Mouse (Mus musculus) kidney, postnatal 0 days (tissue): ENCODE data around the gene Pold1. TPM values are rescaled to one million over a fixed set of nuclear protein-coding genes. Genes with fewer than 3 reads are reported as not detected.

Source experiments
- ATAC-seq: fragments of 200-750 bp; cut with Nextera tagmentation; replicated peaks from 2 replicates; pipeline ENCODE4 v1.8.0; 2017; ENCODE audit warnings: low read depth, moderate number of reproducible peaks, moderate TSS enrichment, moderate library complexity; ENCODE audit not compliant: low FRiP score
- DNase-seq: peaks from one replicate; pipeline ENCODE4 v3.0.0-alpha.2; 2016; ENCODE audit warnings: low spot score
- H3K27ac ChIP-seq: fragments of 300-500 bp; sonication (generic); 2 replicates; pipeline ENCODE4 v1.5.1; 2014; ENCODE audit warnings: mild to moderate bottlenecking
- H3K27me3 ChIP-seq: fragments of 300-500 bp; sonication (generic); 2 replicates; pipeline ENCODE4 v1.6.1; 2014; ENCODE audit warnings: low read length, mixed read lengths; ENCODE audit not compliant: insufficient read depth
- H3K36me3 ChIP-seq: fragments of 300-500 bp; sonication (generic); 2 replicates; pipeline ENCODE4 v1.6.1; 2014; ENCODE audit warnings: low read length, mixed read lengths; ENCODE audit not compliant: insufficient read depth
- H3K4me1 ChIP-seq: fragments of 300-500 bp; sonication (generic); replicated peaks from 2 replicates; pipeline ENCODE4 v1.6.1; 2014; ENCODE audit warnings: antibody characterized with exemption, low read length, mixed read lengths; ENCODE audit not compliant: insufficient read depth
- H3K4me2 ChIP-seq: fragments of 300-500 bp; sonication (generic); 2 replicates; pipeline ENCODE4 v1.6.1; 2014; ENCODE audit warnings: mild to moderate bottlenecking, low read length, moderate library complexity, mixed read lengths
- H3K4me3 ChIP-seq: fragments of 300-500 bp; sonication (generic); replicated peaks from 2 replicates; pipeline ENCODE4 v1.5.1; 2014; ENCODE audit warnings: low read depth, low read length
- H3K9ac ChIP-seq: fragments of 300-500 bp; sonication (generic); 2 replicates; pipeline ENCODE4 v1.6.1; 2014; ENCODE audit warnings: low read depth, low read length
- H3K9me3 ChIP-seq: fragments of 300-500 bp; sonication (generic); replicated peaks from 2 replicates; pipeline ENCODE4 v1.6.1; 2016; ENCODE audit warnings: low read length, inconsistent platforms, mixed read lengths
- CTCF ChIP-seq: IDR thresholded peaks from 2 replicates; pipeline ENCODE4 v1.5.1; 2016; ENCODE audit warnings: antibody characterized with exemption, low read depth, mild to moderate bottlenecking, moderate library complexity
- WGBS: fragments of 180-500 bp; shearing (Covaris S2); extraction: QIAGEN DNeasy Blood & Tissue Kit; methylation state at CpG from one replicate; pipeline ENCODE4 v1.1.7; 2014; 5-methylcytosine and 5-hydroxymethylcytosine counted together
- polyA plus RNA-seq: library from polyadenylated mRNA; unstranded; fragments of >200 nt; fragmentation: Nextera tagmentation; extraction: Ambion mirVana; gene quantifications from 2 replicates; pipeline ENCODE4 v1.2.1, GENCODE M21; 2015

The Pold1 gene
- polyA plus RNA-seq, 1 experiment from 2014 or later = 38.0 TPM

DNA sequence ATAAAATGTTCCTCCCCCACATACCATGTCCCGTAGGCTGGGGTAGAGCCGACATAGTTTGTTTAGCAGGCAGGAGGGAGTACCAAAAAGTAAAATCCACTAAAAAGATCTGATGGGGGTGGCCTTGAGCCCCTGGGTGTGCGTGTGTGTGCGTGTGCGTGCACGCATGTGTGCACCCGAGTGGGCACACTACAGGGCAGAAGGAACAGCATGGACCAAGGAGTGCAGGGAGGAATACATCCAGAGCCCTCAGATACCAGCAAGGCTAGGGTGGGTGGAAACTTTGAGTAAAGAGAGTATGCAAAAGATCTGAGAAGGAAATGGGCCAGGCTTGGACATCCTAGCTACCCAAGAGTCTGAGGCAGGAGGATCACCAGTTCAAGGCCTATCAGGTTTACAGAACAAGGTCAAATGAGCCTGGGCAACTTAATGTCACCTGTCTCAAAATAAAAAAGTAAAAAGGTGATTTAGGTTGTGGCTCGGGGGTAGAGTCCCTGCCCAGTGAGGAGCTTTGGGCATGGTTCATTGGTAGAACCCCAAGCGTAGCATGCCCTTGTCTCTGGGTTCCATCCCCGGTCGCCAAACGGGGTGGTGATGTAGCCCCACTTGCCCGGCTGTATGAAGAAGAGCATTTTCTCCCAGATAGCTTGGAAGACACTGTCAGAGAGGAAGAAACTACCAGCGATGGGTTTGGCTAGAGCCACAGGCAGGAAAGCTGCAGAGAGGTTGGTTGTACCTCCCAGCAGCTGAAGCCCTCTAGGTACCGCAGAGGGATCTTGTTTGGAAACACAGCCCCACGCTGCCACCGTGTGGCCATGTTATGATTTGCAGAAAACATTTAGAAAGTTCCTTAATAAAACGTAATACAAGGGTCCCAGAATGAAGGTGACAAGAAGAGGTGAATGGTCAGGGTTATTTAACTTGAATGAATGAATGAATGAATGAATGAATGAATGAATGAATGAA, 12.1 kb upstream of the Pold1 start:
- peak; percentile 83 for TF ChIP-seq CTCF
- H3K4me2 ChIP-seq = no peak overlapping the region
- H3K27me3 ChIP-seq = no peaks in the 10 kb centered on the region
- peak; percentile 86 for DNase-seq
- H3K4me1 ChIP-seq = no peaks in the 10 kb centered on the region
- 49% methylated on average over 18 of the region's 18 CpGs for WGBS
- H3K4me3 ChIP-seq = no peak overlapping the region
- H3K9me3 ChIP-seq = no peaks in the 10 kb centered on the region
- H3K36me3 ChIP-seq = no peaks in the 10 kb centered on the region
- H3K9ac ChIP-seq = no peak overlapping the region
- no peak overlapping the region for H3K27ac ChIP-seq
- ATAC-seq = peak; percentile 47; the same call in 1 of the 2 replicates

DNA sequence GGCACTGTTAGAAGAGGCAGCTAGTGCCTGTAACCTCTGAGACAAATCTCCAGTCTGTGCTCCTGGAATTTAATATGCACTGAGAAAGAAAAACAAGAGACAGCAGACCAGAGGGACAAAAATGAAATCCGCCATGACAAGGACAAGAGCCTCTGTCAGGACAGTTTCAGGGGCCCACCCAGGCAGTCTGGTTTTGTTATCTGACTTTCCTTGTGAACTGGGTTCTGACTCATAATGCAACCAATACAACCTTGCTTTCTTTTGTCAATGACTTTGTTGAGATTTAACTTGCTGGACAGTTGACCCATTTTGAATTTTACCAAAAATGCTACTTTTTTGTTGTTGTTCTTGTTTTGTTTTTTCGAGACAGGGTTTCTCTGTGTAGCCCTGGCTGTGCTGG, 9.0 kb upstream of the Pold1 start:
- WGBS = 58% methylated on average over 2 of the region's 2 CpGs
- Histone ChIP-seq H3K27me3 (no peaks in the 10 kb centered on the region), H3K27ac (no peak overlapping the region), H3K9ac (no peak overlapping the region), H3K4me1 (no peaks in the 10 kb centered on the region), H3K4me2 (no peak overlapping the region), H3K4me3 (no peak overlapping the region), H3K36me3 (no peaks in the 10 kb centered on the region), H3K9me3 (no peaks in the 10 kb centered on the region)
- ATAC-seq (no peak), DNase-seq (no peak)
- TF ChIP-seq CTCF = no peak

DNA sequence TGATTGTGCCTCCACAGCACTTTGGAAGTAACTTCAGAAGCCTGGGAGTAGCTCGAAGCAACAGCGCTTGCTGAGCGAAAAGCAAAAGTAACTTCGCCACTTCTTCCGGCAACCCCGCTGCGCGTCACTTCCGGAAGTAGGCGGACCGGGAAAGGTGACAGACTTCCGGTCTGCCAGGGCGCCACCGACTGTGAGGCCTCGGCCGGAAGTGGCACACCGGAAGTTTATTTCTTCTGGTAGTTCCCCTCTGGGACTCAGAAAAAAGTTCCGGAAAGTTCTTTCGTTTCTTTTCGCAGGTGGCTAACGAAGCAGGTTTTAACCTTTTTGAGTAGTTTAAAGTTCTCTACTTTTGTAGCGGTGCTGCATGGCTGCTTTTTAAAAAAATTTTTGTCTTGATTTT, 5.2 kb upstream of the Pold1 start, which contains the start of gene Nr1h2:
Gene Nr1h2 (minus strand): TSS at position 126 of the 400 bp plus-strand sequence.
- DNase-seq = peak; percentile 98
- under 1% methylated on average over 22 of the region's 22 CpGs for WGBS

DNA sequence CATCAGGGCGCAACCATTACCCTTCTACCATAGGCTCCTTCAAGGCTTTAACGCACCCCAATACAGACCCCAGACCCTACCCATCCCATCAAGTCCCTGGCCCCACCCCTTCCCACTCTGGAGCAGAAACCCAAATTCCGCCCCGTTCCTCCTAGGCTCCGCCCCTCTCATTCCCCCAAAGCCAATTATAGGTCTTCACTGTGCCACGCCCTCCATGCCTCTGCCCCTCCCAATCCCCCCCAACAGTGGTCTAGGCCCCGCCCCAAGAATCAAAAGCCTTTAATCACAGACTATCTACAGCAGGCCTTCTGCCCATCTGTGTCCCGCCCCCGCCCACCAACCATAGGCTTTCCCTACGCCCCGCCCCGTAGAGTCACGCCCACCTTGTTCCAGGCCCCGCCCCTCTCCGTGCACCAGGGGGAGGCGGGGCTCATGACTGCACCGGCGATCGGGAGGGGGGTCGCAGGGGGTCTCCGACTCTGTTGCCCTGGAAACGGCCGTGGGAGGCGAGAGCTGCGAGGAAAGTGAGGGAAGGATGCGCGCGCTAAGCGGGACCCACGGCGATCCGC, 4.6 kb upstream of the Pold1 start:
- H3K4me2 ChIP-seq = peak overlapping the region; percentile 62
- H3K9ac ChIP-seq = peak overlapping the region; percentile 83
- peaks cover 32% of the 10 kb centered on the region for H3K36me3 ChIP-seq
- H3K27me3 ChIP-seq = no peaks in the 10 kb centered on the region
- TF ChIP-seq CTCF = no peak
- no peaks in the 10 kb centered on the region for H3K9me3 ChIP-seq
- 1% methylated on average over 31 of the region's 32 CpGs for WGBS
- DNase-seq = peak; percentile 97
- peak overlapping the region; percentile 99 for H3K27ac ChIP-seq
- no peaks in the 10 kb centered on the region for H3K4me1 ChIP-seq
- ATAC-seq = peak; percentile 84
- peak overlapping the region; percentile 74 for H3K4me3 ChIP-seq

More for the DNA sequence above, 5.2 kb upstream of the Pold1 start, which contains the start of gene Nr1h2:
- Histone ChIP-seq H3K9me3 (no peaks in the 10 kb centered on the region), H3K4me2 (peak within 1 kb of the TSS; percentile 62), H3K27me3 (no peaks in the 10 kb centered on the region), H3K9ac (peak within 1 kb of the TSS; percentile 83), H3K4me1 (no peaks in the 10 kb centered on the region), H3K36me3 (peaks cover 32% of the 10 kb centered on the region), H3K27ac (peak within 1 kb of the TSS; percentile 99), H3K4me3 (peak within 1 kb of the TSS; percentile 74)
- ATAC-seq = peak; percentile 83
- no peak for TF ChIP-seq CTCF

DNA sequence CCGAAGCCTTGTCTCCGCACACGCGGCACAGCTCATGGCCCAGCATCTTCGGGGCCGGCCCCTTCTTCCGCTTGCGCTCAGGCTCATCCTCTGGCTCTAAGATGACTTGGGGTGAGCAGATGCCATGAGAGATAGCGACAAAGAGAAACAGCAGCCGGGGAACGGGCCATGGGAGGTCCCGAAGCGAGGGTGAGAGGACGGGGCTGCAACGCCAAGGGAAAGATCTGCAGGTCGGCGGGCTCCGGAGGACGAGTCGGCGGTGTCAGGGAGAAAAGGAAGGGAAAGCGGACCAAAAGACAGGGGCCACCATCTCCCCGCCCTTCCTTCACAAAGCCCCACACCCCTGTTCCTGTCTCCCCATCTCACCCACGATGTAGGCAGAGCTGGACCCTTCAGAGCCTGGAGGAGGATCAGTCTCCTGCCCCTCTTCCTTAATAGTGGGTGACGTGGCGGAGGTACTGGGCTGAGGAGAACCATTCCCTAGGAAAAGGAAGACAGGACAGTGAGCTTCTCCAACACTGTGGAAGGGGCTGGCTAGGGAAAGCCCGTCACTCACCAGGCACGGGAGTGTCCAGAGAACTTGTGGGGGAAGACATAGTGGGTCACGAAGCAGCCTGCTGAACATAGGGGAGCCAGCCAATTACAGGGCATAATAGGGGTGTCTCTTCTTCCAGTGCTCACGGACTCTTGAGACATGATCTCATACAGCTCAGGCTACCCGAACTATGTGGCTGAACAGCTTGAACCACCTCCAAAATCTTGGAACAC, 3.7 kb upstream of the Pold1 start:
- no peaks in the 10 kb centered on the region for H3K27me3 ChIP-seq
- TF ChIP-seq CTCF = no peak
- H3K4me2 ChIP-seq = peak overlapping the region; percentile 62
- H3K4me3 ChIP-seq = peak overlapping the region; percentile 74; the same call in 1 of the 2 replicates
- H3K36me3 ChIP-seq = peaks cover 32% of the 10 kb centered on the region
- H3K27ac ChIP-seq = no peak overlapping the region
- no peaks in the 10 kb centered on the region; the same call in 1 of the 2 replicates for H3K4me1 ChIP-seq
- no peaks in the 10 kb centered on the region for H3K9me3 ChIP-seq
- DNase-seq (no peak), ATAC-seq (no peak)
- WGBS = 86% methylated on average over 31 of the region's 31 CpGs
- H3K9ac ChIP-seq = no peak overlapping the region

DNA sequence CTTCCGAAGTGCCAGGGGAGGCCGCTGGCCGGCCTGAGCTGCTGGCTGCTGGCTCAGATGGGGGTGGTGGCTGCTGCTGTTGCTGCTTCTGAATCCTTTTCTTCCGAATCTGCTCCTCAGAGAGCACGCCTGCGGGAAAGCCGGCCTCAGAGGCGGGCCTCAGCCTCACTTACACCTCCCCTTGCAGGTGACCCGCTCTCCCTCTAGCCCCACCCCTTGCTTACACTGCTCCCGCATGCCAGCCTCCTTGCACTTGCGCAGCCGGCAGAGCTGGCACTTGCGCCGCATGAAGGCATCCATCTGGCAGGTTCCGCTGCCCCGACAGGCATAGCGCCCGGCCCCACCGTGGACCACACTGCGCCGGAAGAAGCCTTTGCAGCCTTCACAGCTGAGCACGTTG, 3.1 kb upstream of the Pold1 start:
- no peak for TF ChIP-seq CTCF
- no peaks in the 10 kb centered on the region for H3K27me3 ChIP-seq
- no peak overlapping the region for H3K27ac ChIP-seq
- WGBS = 80% methylated on average over 22 of the region's 22 CpGs
- H3K4me2 ChIP-seq = no peak overlapping the region
- no peaks in the 10 kb centered on the region for H3K9me3 ChIP-seq
- H3K4me1 ChIP-seq = no peaks in the 10 kb centered on the region; the same call in 1 of the 2 replicates
- no peak overlapping the region for H3K4me3 ChIP-seq
- peaks cover 32% of the 10 kb centered on the region for H3K36me3 ChIP-seq
- no peak for DNase-seq
- no peak overlapping the region for H3K9ac ChIP-seq
- ATAC-seq = no peak
